Mouse (Mus musculus) layer of hippocampus, postnatal 10 days (tissue): ENCODE measurements at regions not wholly inside any gene's neighbourhood (a gene's known extent, or its start where the extent isn't known, plus 50 kb on each side); places are given as distances from the start of the nearest gene placed in this dataset.
"Not testable (repeated sequence)": the region's sequence is repeated elsewhere in the genome, so short reads cannot be mapped to it uniquely, and the experiment has no call there.

ENCODE experiments used
- DNase-seq, 2 experiments: peaks; one replicate each; pipeline ENCODE4 v3.0.0; 2021; ENCODE audit warnings: low spot score in 2 of 2

DNA sequence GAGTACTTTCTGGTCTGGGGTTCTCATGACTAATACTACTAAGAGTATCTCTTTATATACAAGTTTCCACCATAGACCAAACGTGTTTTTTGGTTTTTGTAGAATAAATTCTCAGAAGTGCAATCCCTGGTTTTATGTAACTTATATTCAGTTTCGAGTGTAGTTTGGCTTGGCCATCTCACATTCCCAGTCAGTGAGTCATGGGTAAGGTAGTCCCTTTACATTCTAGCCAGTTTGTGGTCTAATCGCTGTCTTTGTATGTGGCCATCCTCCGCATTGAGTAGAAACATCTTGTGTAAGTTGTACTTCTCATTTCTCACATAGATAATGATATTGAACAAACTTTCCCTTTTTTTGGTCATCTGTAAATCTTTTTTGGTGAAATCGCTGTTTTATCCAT is 88.3 kb downstream of the Anxa5 start:
- DNase-seq, result no peak

DNA sequence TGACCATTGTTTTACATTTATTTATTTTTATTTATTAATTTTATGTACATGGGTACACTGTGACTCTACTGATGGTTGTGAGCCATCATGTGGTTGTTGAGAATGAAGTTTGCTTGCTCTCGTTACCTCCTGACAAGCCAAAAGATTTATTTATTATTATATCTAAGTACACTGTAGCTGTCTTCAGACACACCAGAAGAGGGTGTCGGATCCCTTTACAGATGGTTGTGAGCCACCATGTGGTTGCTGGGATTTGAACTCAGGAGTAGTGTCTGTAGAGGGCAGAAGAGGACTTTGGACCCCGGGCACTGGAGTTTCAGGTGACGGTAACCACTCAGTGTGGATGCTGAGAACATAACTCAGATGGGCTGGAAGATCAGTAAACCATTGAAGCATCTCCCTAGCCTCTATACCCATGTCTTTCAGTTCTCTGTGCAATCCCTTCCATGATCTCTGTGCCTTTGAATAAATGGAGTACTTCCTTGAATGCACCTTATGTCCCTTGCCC is 92.2 kb downstream of the Anxa5 start:
- DNase-seq, result no peak

DNA sequence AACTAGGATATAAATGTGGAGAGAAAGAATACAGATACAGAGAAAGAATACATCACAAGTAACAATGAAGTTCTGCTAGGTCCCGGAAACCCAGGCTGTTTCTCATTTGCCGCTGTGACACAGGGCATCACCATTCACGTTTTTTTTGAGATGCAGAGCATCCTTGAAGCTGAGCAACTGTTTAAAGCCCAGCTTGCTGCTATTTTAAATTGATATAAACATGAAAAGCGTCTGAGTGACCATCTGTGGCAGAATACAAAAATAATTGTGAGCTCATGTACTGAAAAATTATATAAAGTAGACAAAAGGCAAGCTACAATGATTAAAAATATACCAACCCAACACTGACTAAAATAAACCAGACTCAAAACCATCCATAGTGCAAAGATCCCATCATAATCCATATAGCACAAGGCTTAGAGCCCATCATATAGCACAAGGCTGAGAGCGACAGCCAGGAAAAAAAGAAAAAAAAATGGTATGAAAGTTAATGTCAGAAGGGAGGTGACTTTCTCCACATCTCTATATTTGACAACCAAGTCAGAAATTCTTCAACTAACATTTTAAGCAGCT is 94.0 kb downstream of the Anxa5 start:
- DNase-seq, result no peak

- no peak for DNase-seq
These were observed 100.0 kb downstream of the Anxa5 start for GRCm38 (mm10) chr3:36375722-36376121.

- DNase-seq, result no peak
These were observed 100.8 kb downstream of the Anxa5 start for GRCm38 (mm10) chr3:36374939-36375338.

DNA sequence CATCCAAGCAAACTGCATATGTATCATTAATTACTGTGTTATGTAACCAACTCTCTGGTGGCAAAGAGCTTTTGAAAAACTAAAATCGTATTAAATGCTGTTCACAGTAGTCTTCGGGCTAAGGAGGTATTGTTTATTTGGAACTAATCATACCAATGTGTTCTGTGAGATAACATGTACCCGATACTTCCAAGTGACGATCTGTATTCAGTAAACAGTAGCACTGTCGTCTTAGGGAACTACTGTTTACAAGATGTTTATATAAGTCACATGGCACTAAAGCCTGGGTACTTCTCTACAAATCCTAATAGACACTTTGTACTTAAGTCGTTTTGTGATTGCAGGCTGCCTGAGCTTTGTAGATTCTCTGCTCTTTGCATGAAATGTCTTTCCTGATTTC is 114.8 kb downstream of the Anxa5 start:
- no peak for DNase-seq

- not testable (repeated sequence) for DNase-seq
These were observed 121.5 kb downstream of the Anxa5 start for GRCm38 (mm10) chr3:36354201-36354600.

DNA sequence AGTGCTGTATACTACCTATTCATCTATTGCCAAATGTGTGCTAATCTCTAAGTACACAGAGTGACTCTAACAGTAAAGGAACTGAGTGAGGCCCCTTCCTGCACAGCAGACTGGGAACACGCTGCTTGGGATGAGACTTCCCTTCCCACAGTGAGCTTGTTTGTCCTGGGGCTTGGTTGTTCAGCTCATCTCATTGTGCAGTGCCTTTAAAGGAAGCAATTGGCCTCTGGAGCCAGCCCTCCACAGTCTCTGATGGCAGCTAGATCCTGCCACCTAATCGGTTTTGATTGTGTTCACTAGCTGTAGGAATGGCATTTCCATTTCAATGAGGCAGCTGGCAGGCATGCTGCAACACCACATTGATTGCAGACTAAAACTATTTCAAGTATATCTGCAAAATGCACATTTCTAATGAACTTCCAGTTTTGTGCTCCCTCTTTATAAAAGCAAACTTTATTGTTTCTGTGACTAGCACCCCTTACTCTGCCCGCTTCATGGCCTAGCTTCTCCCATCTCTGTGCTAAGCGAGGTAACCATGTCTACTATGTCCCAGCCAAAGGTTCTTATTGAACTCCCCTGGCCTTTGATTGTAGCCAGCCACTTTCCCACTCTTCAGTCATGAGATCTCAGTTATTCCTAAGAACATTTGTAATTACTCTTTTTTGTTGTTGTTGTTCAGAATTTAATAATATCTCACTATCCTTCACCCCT is 123.5 kb downstream of the Anxa5 start:
- DNase-seq, result peak; percentile 19 to 26

DNA sequence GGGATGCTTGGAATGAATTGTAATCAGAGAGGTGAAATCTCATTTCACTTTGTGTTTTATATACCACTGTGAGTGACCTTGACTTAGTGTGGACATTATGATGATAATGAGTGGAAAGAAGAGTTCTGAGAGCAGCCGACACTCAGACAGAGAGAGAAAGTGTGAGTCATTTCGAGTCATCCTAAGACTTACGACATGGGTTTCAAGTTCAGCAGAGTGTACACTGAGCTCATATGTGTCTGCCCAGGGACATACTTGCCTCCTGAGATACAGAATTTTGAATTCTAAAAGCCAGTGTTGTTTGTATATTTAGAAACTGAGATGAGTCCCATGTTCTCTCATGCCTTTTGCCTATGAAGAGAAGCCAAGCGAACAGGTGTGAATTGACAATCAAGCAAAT is 126.6 kb downstream of the Anxa5 start:
- DNase-seq, result no peak

DNA sequence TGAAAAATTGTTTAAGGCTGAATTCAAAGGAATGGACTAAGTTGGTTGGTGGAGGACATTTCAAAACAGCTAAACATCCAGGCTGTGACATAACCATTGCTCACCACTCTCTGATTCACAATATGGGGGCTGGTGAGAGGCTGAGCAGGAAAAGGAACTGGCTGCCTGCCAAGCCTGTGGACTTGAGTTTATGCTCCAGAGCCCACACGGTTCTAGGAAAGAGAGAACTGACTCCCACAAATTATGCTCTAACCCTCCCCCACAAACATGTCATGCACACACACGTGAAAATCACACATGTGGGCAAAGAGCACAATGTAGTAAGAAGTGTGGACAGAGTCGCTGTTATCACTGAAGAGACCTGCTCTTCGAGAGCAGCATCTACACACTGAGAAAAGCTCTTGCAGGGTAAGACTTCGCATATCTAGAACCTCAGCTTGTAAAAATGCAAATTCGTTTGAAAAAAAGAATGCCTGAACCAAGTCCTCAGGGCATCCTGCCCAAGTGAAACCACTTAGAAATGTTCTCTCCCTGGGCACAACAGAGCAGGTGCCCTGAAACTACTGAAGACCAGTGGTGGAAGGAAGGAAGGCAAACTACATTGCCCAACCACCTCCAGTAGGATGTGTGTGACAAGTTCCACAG is 118.9 kb upstream of the Qrfpr start:
- DNase-seq, result peak in 1 of 2 experiments; percentile 32

- no peak for DNase-seq
These were observed 117.5 kb upstream of the Qrfpr start for GRCm38 (mm10) chr3:36339656-36340055.

DNA sequence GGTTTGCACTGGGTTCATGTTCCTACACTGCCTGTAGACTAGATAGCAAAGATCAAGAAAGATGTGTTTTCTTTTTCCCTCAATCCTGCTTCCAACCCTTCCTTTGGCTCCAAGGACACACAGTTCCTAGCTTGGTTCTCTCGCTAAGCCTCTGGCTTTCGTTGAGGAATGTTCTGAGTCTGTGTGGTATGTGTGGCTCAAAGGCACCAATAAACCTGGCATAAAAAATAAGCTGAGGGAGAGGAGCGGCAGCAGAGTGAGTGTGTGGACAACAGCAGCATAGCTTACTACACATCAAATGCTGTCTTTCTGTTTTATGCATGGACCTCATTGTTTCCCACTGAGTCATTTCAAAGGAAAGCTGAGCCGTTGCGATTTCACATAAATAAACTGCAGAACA is 112.2 kb upstream of the Qrfpr start:
- DNase-seq, result no peak

GRCm38 (mm10) chr3:36332016-36332415 is 109.9 kb upstream of the Qrfpr start:
- no peak for DNase-seq

- peak; percentile 39 to 45 for DNase-seq
These were observed 108.5 kb upstream of the Qrfpr start for GRCm38 (mm10) chr3:36330656-36331055.

DNA sequence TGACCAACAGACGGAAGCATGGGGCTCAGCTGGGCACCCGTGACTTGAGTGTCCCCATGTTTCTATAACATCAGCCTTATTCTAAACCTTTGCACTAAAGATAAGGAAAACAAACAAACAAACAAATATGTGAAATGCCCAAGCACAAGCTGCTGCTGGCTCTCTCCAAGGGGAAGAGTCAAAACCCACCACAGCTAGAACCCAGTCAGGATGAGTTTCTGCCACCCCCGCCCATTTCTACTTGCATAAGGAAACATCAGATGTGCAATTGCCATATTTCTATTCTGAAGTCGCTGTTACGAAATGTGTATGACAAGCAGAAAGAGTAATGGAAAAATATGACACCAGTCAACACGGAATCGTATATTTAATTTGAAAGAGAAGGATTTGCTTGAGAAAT is 107.5 kb upstream of the Qrfpr start:
- DNase-seq, result no peak

DNA sequence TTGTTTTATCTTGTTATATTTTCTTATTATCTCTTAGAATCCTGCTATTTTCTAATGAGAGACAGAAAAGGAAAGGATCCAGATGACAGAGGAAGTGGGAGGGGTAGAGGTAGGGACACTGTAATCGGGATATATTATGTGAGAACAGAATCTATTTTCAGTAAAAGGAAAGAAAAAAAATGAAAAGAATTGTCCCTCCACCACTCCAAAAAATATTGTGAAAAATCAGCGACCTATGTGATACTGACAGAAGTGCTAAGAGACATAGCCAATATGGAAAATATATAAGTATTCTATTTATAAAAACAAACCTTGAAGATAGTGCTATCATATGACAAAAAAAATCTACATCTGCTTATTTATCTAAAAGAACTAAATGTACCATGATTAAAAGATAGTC is 106.8 kb upstream of the Qrfpr start:
- DNase-seq, result no peak

DNA sequence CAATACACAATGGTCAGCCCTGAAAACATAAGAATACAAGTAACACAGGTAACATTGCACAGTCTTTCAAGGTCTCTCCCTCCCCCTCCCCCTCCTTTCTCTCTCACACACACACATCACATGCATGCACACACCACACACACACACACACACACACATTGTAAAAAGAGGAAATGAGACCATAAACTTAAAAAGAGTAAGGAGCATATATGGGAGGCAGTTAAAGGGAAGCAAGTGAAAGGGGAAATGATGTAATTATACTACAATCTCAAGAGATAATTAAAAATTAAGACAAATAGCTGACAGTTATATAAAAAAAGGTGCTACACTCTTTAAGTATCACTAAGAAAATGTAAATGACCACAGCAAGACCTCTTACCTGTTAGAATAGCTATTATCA is 96.5 kb upstream of the Qrfpr start:
- no peak for DNase-seq

DNA sequence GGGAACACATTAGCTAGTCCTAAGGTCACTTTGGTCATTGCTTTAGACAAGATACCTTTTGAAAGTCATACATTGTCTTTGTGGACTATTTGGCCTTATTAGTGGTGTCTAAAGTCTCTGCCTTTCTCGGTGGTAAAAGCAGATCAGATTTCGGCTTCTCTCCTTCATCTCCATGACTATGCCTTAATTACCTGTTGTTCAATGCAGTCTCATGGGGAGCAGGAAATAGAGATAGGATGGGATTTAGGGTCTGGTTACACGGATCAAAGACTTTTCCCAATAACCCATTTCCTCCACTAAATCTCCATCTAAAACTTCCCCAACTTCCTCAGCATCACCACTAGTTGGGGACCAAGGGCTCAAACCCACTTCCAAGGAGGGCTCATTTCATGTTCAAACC is 89.2 kb upstream of the Qrfpr start:
- no peak for DNase-seq

- DNase-seq, result no peak
These were observed 88.6 kb upstream of the Qrfpr start for GRCm38 (mm10) chr3:36310642-36311267.

DNA sequence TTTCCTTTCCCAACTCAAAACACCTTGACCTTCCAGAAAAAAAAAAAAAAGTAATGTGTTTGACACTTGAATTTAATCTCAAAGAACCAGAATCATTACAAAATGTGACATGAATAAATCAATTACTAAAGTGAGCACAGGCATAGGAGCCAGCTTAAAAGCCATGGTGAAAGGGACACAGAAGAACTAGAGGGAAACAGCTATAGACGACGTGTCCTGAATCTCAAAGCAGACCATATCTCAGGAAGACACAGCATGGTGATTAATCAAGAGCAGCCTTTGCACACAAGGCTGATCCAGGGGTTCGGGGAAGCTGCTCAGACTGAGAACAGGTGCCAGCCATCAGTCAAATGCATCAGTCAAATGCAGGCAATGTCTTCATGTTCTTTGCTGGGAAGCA is 74.7 kb upstream of the Qrfpr start:
- no peak for DNase-seq

- DNase-seq, result no peak
These were observed 69.9 kb upstream of the Qrfpr start for GRCm38 (mm10) chr3:36291971-36292370.

- no peak for DNase-seq
These were observed 62.0 kb upstream of the Qrfpr start for GRCm38 (mm10) chr3:36284066-36284465.
